Mouse (Mus musculus): ENCODE measurements around the gene Wdr45.

Wdr45 gene

DNA sequence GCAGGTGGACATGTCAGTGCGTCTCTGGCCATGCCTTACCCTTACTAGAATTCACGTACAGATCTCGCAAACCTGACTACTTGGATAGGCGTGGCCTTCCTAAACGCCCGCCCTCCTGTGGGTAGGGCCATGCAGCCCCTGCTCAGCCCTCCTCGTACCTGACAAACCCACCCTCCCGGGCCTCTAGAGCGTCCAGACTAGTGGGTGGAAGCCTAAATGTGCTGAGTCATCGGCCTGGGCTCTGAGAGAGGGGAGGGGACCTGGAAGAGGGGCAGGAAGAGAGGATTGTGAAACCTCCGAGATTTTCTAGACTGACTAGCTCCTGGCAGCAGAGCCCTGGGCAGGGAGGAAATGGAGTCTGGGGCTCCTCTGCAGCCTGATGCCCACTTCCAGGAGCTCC lies 51.6 kb downstream of the Wdr45 start:
- DNase-seq, result no peak

GRCm38 (mm10) chrX:7769302-7770017 lies 55.3 kb downstream of the Wdr45 start:
- no peak for DNase-seq

GRCm38 (mm10) chrX:7772766-7773165 lies 58.6 kb downstream of the Wdr45 start:
- peak; percentile 14 for DNase-seq

GRCm38 (mm10) chrX:7775501-7776205 lies 61.5 kb downstream of the Wdr45 start:
- no peak for DNase-seq

DNA sequence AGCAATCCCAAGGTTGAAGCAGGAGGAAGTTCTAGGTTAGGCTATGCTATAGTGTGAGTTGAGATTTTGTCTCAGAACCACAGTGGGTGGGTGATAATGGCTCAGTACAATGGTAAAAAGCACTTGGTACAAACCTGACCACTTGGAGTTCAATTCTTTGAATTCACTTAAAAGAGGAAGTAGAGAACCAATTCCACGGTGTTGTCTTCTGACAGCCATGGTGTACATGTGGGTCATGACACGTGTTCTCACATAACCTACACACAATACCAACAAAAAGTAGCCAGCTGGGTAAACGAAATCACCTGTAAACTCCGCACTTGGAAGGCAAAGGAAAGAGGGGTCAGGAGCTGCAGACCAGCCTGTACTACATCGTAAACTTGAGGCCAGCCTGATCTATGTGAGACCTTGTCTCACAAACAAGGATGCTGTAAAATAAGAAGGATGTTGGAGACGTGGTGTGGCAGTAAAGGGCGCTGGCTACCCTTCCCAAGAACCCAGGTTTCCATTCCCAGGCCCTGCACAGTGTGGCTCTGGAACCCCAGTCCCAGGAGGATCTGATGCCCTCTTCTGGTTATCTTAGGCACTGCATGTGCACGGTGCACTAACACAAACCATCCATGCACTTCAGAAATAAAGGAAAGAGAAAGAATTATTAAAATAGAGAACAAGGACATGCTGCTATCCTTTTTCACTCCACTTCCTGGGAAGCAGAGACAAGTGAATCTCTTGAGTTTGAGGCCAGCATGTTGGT lies 62.4 kb downstream of the Wdr45 start:
- peak; percentile 56 for DNase-seq

All from thymus, postnatal 14 days (tissue).